Mouse (Mus musculus): ENCODE data around the gene Astn1. TPM values are rescaled to one million over a fixed set of nuclear protein-coding genes. Genes with fewer than 3 reads are reported as not detected.

Astn1 gene
- total RNA-seq, 1 experiment from 2014 or later: 8.0 TPM

- DNase-seq: no peak
These were observed 59.4 kb downstream of the Astn1 start for GRCm38 (mm10) chr1:158421451-158421850.

GRCm38 (mm10) chr1:158422739-158423138 is 60.7 kb downstream of the Astn1 start:
- no peak for DNase-seq

GRCm38 (mm10) chr1:158446071-158446470 is 84.0 kb downstream of the Astn1 start:
- DNase-seq: no peak

- no peak for DNase-seq
These were observed 85.9 kb downstream of the Astn1 start for GRCm38 (mm10) chr1:158447956-158448355.

- DNase-seq: no peak
These were observed 90.6 kb downstream of the Astn1 start for GRCm38 (mm10) chr1:158452675-158453074.

GRCm38 (mm10) chr1:158453587-158453986 is 91.5 kb downstream of the Astn1 start:
- no peak for DNase-seq

GRCm38 (mm10) chr1:158463975-158464374 is 101.9 kb downstream of the Astn1 start:
- DNase-seq: no peak

- no peak for DNase-seq
These were observed 103.2 kb downstream of the Astn1 start for GRCm38 (mm10) chr1:158465286-158465685.

GRCm38 (mm10) chr1:158477841-158478240 is 115.8 kb downstream of the Astn1 start:
- no peak for DNase-seq

GRCm38 (mm10) chr1:158480285-158480684 is 118.2 kb downstream of the Astn1 start:
- no peak for DNase-seq

- DNase-seq: no peak
These were observed 121.7 kb downstream of the Astn1 start for GRCm38 (mm10) chr1:158483733-158484132.

- peak; percentile 19 for DNase-seq
These were observed 127.5 kb downstream of the Astn1 start for GRCm38 (mm10) chr1:158489521-158490021.

- no peak for DNase-seq
These were observed 128.1 kb downstream of the Astn1 start for GRCm38 (mm10) chr1:158490175-158490574.

- no peak for DNase-seq
These were observed 131.2 kb downstream of the Astn1 start for GRCm38 (mm10) chr1:158493289-158493688.

GRCm38 (mm10) chr1:158500140-158500539 is 138.1 kb downstream of the Astn1 start:
- no peak for DNase-seq

GRCm38 (mm10) chr1:158501019-158501418 is 138.9 kb downstream of the Astn1 start:
- DNase-seq: no peak

GRCm38 (mm10) chr1:158507610-158508009 is 145.5 kb downstream of the Astn1 start:
- DNase-seq: no peak

GRCm38 (mm10) chr1:158509112-158509855 is 147.2 kb downstream of the Astn1 start:
- no peak for DNase-seq

- DNase-seq: peak; percentile 11
These were observed 148.6 kb downstream of the Astn1 start for GRCm38 (mm10) chr1:158510478-158511207.

GRCm38 (mm10) chr1:158512089-158512488 is 150.0 kb downstream of the Astn1 start:
- DNase-seq: no peak

- no peak for DNase-seq
These were observed 150.6 kb downstream of the Astn1 start for GRCm38 (mm10) chr1:158512636-158513035.

GRCm38 (mm10) chr1:158513572-158513971 is 151.5 kb downstream of the Astn1 start:
- no peak for DNase-seq

GRCm38 (mm10) chr1:158516558-158516957 is 154.5 kb downstream of the Astn1 start:
- DNase-seq: no peak
